Mouse (Mus musculus): ENCODE results near the gene Xbp1. TPM values are rescaled to one million over a fixed set of nuclear protein-coding genes. Genes with fewer than 3 reads are reported as not detected.

Xbp1 gene
- polyA plus RNA-seq, 1 experiment = 46.7 TPM

- TF ChIP-seq EP300 (IDR thresholded peaks at IDR 0.05; ENCODE audit: insufficient read depth, low read depth, low read length) (no peak), POLR2A (IDR thresholded peaks at IDR 0.05; ENCODE audit: insufficient read depth, low read length) (no peak), CTCF (IDR thresholded peaks at IDR 0.05; ENCODE audit: low read depth, low read length) (no peak)
- Histone ChIP-seq H3K9ac (ENCODE audit: low read depth, poor library complexity, severe bottlenecking) (no peak overlapping the region), H3K9me3 (replicated peaks; ENCODE audit: control insufficient read depth, insufficient read depth, low read length, poor library complexity, severe bottlenecking) (peaks cover 7% of the 10 kb centered on the region; the same call in 1 of the 2 replicates), H3K27me3 (ENCODE audit: control insufficient read depth, insufficient read depth, low read length, poor library complexity, severe bottlenecking) (no peaks in the 10 kb centered on the region), H3K27ac (ENCODE audit: insufficient read depth, low read length) (peak overlapping the region; percentile 78), H3K4me1 (ENCODE audit: control insufficient read depth, insufficient read depth, low read length) (peaks cover 5% of the 10 kb centered on the region), H3K4me3 (ENCODE audit: low read depth, low read length) (no peak overlapping the region), H3K36me3 (ENCODE audit: control insufficient read depth, insufficient read depth, low read length, poor library complexity, severe bottlenecking) (no peaks in the 10 kb centered on the region)
Measured at GRCm38 (mm10) chr11:5499961-5500644, 20.4 kb upstream of the Xbp1 start.

- Histone ChIP-seq H3K4me3 (ENCODE audit: low read depth, low read length) (no peak overlapping the region), H3K36me3 (ENCODE audit: control insufficient read depth, insufficient read depth, low read length, poor library complexity, severe bottlenecking) (no peaks in the 10 kb centered on the region), H3K4me1 (ENCODE audit: control insufficient read depth, insufficient read depth, low read length) (peaks cover 5% of the 10 kb centered on the region), H3K9me3 (replicated peaks; ENCODE audit: control insufficient read depth, insufficient read depth, low read length, poor library complexity, severe bottlenecking) (peaks cover 7% of the 10 kb centered on the region; the same call in 1 of the 2 replicates), H3K27me3 (ENCODE audit: control insufficient read depth, insufficient read depth, low read length, poor library complexity, severe bottlenecking) (no peaks in the 10 kb centered on the region), H3K27ac (ENCODE audit: insufficient read depth, low read length) (no peak overlapping the region), H3K9ac (ENCODE audit: low read depth, poor library complexity, severe bottlenecking) (no peak overlapping the region)
- no peak for TF ChIP-seq POLR2A (IDR thresholded peaks at IDR 0.05; ENCODE audit: insufficient read depth, low read length)
- no peak for TF ChIP-seq EP300 (IDR thresholded peaks at IDR 0.05; ENCODE audit: insufficient read depth, low read depth, low read length)
- no peak for TF ChIP-seq CTCF (IDR thresholded peaks at IDR 0.05; ENCODE audit: low read depth, low read length)
Measured at GRCm38 (mm10) chr11:5500903-5501741, 19.3 kb upstream of the Xbp1 start.

GRCm38 (mm10) chr11:5502351-5503051 lies 18.0 kb upstream of the Xbp1 start:
- TF ChIP-seq CTCF (IDR thresholded peaks at IDR 0.05; ENCODE audit: low read depth, low read length) (no peak), POLR2A (IDR thresholded peaks at IDR 0.05; ENCODE audit: insufficient read depth, low read length) (no peak), EP300 (IDR thresholded peaks at IDR 0.05; ENCODE audit: insufficient read depth, low read depth, low read length) (no peak)
- peaks cover 2% of the 10 kb centered on the region for H3K4me1 ChIP-seq (ENCODE audit: control insufficient read depth, insufficient read depth, low read length)
- H3K27ac ChIP-seq (ENCODE audit: insufficient read depth, low read length) = peak overlapping the region; percentile 53
- H3K4me3 ChIP-seq (ENCODE audit: low read depth, low read length) = no peak overlapping the region
- H3K27me3 ChIP-seq (ENCODE audit: control insufficient read depth, insufficient read depth, low read length, poor library complexity, severe bottlenecking) = no peaks in the 10 kb centered on the region
- H3K36me3 ChIP-seq (ENCODE audit: control insufficient read depth, insufficient read depth, low read length, poor library complexity, severe bottlenecking) = no peaks in the 10 kb centered on the region
- H3K9ac ChIP-seq (ENCODE audit: low read depth, poor library complexity, severe bottlenecking) = no peak overlapping the region
- H3K9me3 ChIP-seq (replicated peaks; ENCODE audit: control insufficient read depth, insufficient read depth, low read length, poor library complexity, severe bottlenecking) = peaks cover 7% of the 10 kb centered on the region; the same call in 1 of the 2 replicates

- peaks cover 7% of the 10 kb centered on the region; the same call in 1 of the 2 replicates for H3K9me3 ChIP-seq (replicated peaks; ENCODE audit: control insufficient read depth, insufficient read depth, low read length, poor library complexity, severe bottlenecking)
- peak overlapping the region; percentile 28; the same call in 1 of the 2 replicates for H3K4me3 ChIP-seq (ENCODE audit: low read depth, low read length)
- H3K36me3 ChIP-seq (ENCODE audit: control insufficient read depth, insufficient read depth, low read length, poor library complexity, severe bottlenecking) = no peaks in the 10 kb centered on the region
- H3K27ac ChIP-seq (ENCODE audit: insufficient read depth, low read length) = peak overlapping the region; percentile 94
- peak overlapping the region; percentile 54 for H3K9ac ChIP-seq (ENCODE audit: low read depth, poor library complexity, severe bottlenecking)
- H3K27me3 ChIP-seq (ENCODE audit: control insufficient read depth, insufficient read depth, low read length, poor library complexity, severe bottlenecking) = no peaks in the 10 kb centered on the region
- H3K4me1 ChIP-seq (ENCODE audit: control insufficient read depth, insufficient read depth, low read length) = no peaks in the 10 kb centered on the region
- TF ChIP-seq EP300 (IDR thresholded peaks at IDR 0.05; ENCODE audit: insufficient read depth, low read depth, low read length) (no peak), POLR2A (IDR thresholded peaks at IDR 0.05; ENCODE audit: insufficient read depth, low read length) (no peak), CTCF (IDR thresholded peaks at IDR 0.05; ENCODE audit: low read depth, low read length) (no peak)
Measured at GRCm38 (mm10) chr11:5505856-5506575, 14.4 kb upstream of the Xbp1 start.

GRCm38 (mm10) chr11:5509215-5510098 lies 11.0 kb upstream of the Xbp1 start:
- TF ChIP-seq EP300 (IDR thresholded peaks at IDR 0.05; ENCODE audit: insufficient read depth, low read depth, low read length) (no peak), CTCF (IDR thresholded peaks at IDR 0.05; ENCODE audit: low read depth, low read length) (no peak)
- H3K4me1 ChIP-seq (ENCODE audit: control insufficient read depth, insufficient read depth, low read length) = peaks cover 4% of the 10 kb centered on the region
- H3K9ac ChIP-seq (ENCODE audit: low read depth, poor library complexity, severe bottlenecking) = no peak overlapping the region
- H3K9me3 ChIP-seq (replicated peaks; ENCODE audit: control insufficient read depth, insufficient read depth, low read length, poor library complexity, severe bottlenecking) = peaks cover 4% of the 10 kb centered on the region; the same call in 1 of the 2 replicates
- H3K27me3 ChIP-seq (ENCODE audit: control insufficient read depth, insufficient read depth, low read length, poor library complexity, severe bottlenecking) = no peaks in the 10 kb centered on the region
- no peak overlapping the region for H3K4me3 ChIP-seq (ENCODE audit: low read depth, low read length)
- no peak overlapping the region for H3K27ac ChIP-seq (ENCODE audit: insufficient read depth, low read length)
- H3K36me3 ChIP-seq (ENCODE audit: control insufficient read depth, insufficient read depth, low read length, poor library complexity, severe bottlenecking) = no peaks in the 10 kb centered on the region
